Mouse (Mus musculus) heart, embryonic 15.5 days (tissue): ENCODE data around the gene Diras2. TPM values are rescaled to one million over a fixed set of nuclear protein-coding genes. Genes with fewer than 3 reads are reported as not detected.

Experiments
- ATAC-seq: fragments of 200-750 bp; cut with Nextera tagmentation; replicated peaks from 2 replicates; pipeline ENCODE4 v1.8.0; 2017; ENCODE audit warnings: low read depth, moderate TSS enrichment; ENCODE audit not compliant: insufficient number of reproducible peaks, insufficient read depth, low FRiP score
- H3K27ac ChIP-seq: fragments of 300-500 bp; sonication (generic); 2 replicates; pipeline ENCODE4 v1.5.1; 2015; ENCODE audit warnings: mild to moderate bottlenecking, inconsistent platforms
- H3K27me3 ChIP-seq: fragments of 300-500 bp; sonication (generic); 2 replicates; pipeline ENCODE4 v1.6.1; 2015; ENCODE audit warnings: inconsistent platforms
- H3K36me3 ChIP-seq: fragments of 300-500 bp; sonication (generic); 2 replicates; pipeline ENCODE4 v1.6.1; 2015; ENCODE audit warnings: mild to moderate bottlenecking, inconsistent platforms
- H3K4me1 ChIP-seq: fragments of 300-500 bp; sonication (generic); replicated peaks from 2 replicates; pipeline ENCODE4 v1.6.1; 2015; ENCODE audit warnings: inconsistent platforms
- H3K4me2 ChIP-seq: fragments of 300-500 bp; sonication (generic); 2 replicates; pipeline ENCODE4 v1.6.1; 2015; ENCODE audit warnings: inconsistent platforms, mild to moderate bottlenecking, moderate library complexity
- H3K4me3 ChIP-seq: fragments of 300-500 bp; sonication (generic); 2 replicates; pipeline ENCODE4 v1.5.1; 2015; ENCODE audit warnings: mild to moderate bottlenecking, inconsistent platforms
- H3K9ac ChIP-seq: fragments of 300-500 bp; sonication (generic); 2 replicates; pipeline ENCODE4 v1.6.1; 2015; ENCODE audit warnings: mild to moderate bottlenecking, inconsistent platforms
- H3K9me3 ChIP-seq: fragments of 300-500 bp; sonication (generic); replicated peaks from 2 replicates; pipeline ENCODE4 v1.6.1; 2016; ENCODE audit warnings: inconsistent platforms
- WGBS: fragments of 180-500 bp; shearing (Covaris S2); methylation state at CpG from one replicate; pipeline ENCODE4 v1.1.7; 2015; ENCODE audit warnings: mixed read lengths; 5-methylcytosine and 5-hydroxymethylcytosine counted together
- polyA plus RNA-seq: library from polyadenylated mRNA; unstranded; fragments of >200 nt; fragmentation: Nextera tagmentation; extraction: Ambion mirVana; gene quantifications from 2 replicates; pipeline ENCODE4 v1.2.1, GENCODE M21; 2015

The Diras2 gene
- polyA plus RNA-seq = 0.33 and 1.1 TPM in 2 replicates

DNA sequence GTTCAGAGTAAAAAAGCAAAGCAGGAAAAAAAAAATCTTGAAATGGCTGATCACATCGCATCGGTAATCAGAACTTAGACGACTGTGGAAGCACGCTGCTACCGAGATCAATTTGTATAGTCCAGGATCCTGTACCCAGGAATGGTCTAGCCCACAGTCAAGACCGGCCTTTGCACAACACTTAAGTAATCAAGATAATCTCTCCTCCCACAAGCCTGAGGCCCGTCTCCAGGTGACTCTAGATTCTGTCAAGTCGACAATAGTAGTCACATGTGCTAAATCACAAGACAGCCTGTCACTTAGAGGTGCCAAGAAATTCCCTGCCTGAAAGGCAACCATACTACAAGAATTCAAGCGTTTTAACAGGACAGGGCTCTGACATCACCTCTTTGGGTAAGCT, at the start of gene Diras2:
Gene Diras2, minus strand, starts transcription at position 159 of the 400 bp plus-strand sequence.
- Histone ChIP-seq H3K4me3 (peak within 1 kb of the TSS; percentile 58), H3K4me1 (peaks cover 11% of the 10 kb centered on the region), H3K36me3 (no peaks in the 10 kb centered on the region), H3K27me3 (peaks cover 18% of the 10 kb centered on the region), H3K27ac (no peak within 1 kb of the TSS), H3K4me2 (peak within 1 kb of the TSS; percentile 98), H3K9ac (peak within 1 kb of the TSS; percentile 57), H3K9me3 (no peaks in the 10 kb centered on the region)
- ATAC-seq = no peak
- 32% methylated on average over 9 of the region's 9 CpGs for WGBS

DNA sequence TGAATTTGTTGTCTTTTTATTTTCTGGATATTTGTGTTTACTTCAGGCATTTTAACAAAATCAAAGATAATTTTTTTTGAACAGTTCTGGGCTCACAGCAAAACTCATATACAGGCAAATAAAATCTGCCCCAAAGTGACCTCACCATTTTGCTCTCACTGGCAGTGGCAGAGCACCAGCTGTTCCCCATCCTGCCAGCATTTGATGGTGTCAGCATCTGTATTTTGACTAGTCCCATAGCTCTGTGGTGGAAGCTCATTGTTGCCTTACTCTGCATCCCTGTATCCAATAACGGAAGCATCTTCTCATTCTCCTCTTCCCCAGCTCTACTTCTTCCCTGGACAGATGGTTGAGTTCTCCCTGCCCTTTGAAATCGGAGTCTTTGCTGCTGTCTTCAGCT, 47.7 kb upstream of the Diras2 start:
- Histone ChIP-seq H3K4me3 (no peak overlapping the region), H3K27ac (peak overlapping the region; percentile 86; the same call in 1 of the 2 replicates), H3K9ac (no peak overlapping the region), H3K36me3 (no peaks in the 10 kb centered on the region), H3K9me3 (no peaks in the 10 kb centered on the region), H3K4me2 (no peak overlapping the region), H3K4me1 (peaks cover 36% of the 10 kb centered on the region), H3K27me3 (no peaks in the 10 kb centered on the region)
- 71% methylated on average over 2 of the region's 2 CpGs for WGBS
- ATAC-seq = no peak

DNA sequence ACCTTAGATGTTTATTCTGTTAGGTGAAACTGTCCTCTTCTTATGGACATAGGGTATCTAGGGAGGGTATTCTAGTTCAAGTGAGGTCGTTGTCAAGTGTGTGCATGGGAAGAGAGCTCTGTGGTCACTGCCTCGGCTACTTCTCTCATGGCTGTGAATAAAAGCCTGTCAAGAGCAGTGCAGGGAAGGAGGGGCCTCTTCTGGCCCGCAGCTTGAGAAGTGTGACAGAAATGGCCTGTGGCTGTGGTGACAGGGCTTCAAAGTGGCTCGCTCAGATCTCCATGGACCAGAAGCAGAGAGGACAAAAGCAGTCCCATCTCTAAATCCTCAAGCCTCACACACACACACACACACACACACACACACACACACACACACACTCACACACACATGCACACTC, 46.9 kb upstream of the Diras2 start:
- no peak overlapping the region for H3K9ac ChIP-seq
- 13% methylated on average over 4 of the region's 4 CpGs for WGBS
- H3K27me3 ChIP-seq = no peaks in the 10 kb centered on the region
- H3K4me1 ChIP-seq = peaks cover 36% of the 10 kb centered on the region
- H3K4me3 ChIP-seq = no peak overlapping the region
- H3K36me3 ChIP-seq = no peaks in the 10 kb centered on the region
- no peaks in the 10 kb centered on the region for H3K9me3 ChIP-seq
- no peak overlapping the region for H3K4me2 ChIP-seq
- peak; percentile 50; the same call in 1 of the 2 replicates for ATAC-seq
- H3K27ac ChIP-seq = peak overlapping the region; percentile 86

DNA sequence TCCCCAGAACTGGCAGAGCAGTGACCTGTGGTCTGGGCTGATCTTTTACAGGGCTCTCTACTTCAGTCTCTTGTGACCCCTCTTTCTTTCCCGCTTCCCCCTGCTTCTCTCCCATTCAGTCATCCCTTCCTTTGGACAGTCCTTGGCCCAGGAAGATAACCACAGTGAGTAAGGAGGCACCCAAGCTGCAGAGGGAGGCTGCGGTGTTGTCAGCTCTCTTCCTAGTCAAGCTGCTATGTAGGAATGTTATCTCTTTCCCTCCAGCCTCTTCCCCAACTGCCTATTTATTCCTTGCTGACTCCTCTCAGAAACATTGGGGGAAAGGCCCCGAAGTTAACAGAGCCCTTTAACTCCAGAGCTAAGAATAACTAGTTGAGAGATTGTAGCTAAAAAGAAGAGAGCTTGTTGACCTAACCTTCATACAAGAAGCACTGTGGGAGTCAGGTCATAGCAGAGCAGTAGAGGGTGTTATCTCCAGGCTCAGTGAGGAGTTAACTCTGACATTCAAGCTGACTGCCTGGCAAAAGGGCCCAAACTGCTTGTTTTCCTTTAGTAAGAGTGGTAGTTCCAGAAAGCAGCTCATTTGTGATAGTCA, 46.3 kb upstream of the Diras2 start:
- H3K27ac ChIP-seq = peak overlapping the region; percentile 86
- H3K36me3 ChIP-seq = no peaks in the 10 kb centered on the region
- no peak for ATAC-seq
- no peaks in the 10 kb centered on the region for H3K27me3 ChIP-seq
- H3K9me3 ChIP-seq = no peaks in the 10 kb centered on the region
- H3K4me1 ChIP-seq = peaks cover 33% of the 10 kb centered on the region
- H3K4me2 ChIP-seq = peak overlapping the region; percentile 28
- no peak overlapping the region for H3K9ac ChIP-seq
- 10% methylated on average over 3 of the region's 3 CpGs for WGBS
- H3K4me3 ChIP-seq = no peak overlapping the region

DNA sequence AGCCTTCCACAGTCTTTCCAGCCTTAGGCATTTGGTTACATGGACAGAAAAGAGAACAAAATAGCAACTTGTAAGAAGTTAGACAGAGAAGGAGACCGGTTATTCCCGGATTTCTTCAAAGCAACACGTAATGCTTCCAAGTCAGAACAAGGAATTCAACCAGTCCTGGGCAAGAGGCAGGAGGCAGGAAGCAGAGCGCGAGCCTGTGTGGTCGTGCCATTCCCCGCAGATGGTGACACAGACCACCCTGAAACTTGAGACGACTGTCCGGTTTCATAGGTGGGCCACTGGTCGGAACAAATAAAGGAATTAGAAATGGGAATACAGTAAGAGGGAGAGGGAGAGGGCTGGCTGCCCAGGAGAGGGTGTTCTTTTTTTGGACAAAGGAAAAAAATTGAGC, 45.8 kb upstream of the Diras2 start:
- Histone ChIP-seq H3K9me3 (no peaks in the 10 kb centered on the region), H3K27me3 (no peaks in the 10 kb centered on the region), H3K9ac (no peak overlapping the region), H3K36me3 (no peaks in the 10 kb centered on the region), H3K4me3 (no peak overlapping the region), H3K4me2 (peak overlapping the region; percentile 28), H3K4me1 (peaks cover 33% of the 10 kb centered on the region), H3K27ac (peak overlapping the region; percentile 86)
- 21% methylated on average over 10 of the region's 10 CpGs for WGBS
- no peak for ATAC-seq

DNA sequence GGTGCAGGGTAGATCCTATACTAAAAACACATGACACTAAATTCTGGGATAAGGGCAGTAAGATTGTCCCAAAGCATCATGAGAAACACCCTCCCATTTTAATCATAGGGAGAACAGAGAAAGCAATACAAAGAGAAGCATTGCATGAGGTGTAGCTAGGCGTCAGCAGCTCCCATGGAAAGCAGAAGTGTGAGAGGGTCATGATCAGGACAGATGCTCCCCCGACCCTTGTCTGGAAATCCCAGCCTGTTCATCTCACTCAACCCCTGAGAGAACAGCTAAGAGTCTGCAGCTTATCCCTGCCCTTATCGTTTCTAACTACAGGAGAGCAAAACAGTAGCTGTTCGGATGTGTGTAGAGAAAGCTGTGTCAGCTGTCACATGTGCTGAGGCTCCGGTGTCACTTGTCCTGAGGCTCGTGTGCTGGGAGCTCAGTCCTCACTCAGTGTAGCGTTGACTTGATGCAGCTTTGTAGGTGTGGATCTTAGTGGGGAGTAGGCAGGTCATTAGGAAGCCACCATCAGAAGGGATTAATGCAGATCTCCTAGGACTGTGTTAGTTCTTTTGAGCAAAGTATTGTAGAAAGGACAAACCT, 45.0 kb upstream of the Diras2 start:
- H3K4me2 ChIP-seq = no peak overlapping the region
- peak; percentile 59 for ATAC-seq
- 27% methylated on average over 7 of the region's 7 CpGs for WGBS

DNA sequence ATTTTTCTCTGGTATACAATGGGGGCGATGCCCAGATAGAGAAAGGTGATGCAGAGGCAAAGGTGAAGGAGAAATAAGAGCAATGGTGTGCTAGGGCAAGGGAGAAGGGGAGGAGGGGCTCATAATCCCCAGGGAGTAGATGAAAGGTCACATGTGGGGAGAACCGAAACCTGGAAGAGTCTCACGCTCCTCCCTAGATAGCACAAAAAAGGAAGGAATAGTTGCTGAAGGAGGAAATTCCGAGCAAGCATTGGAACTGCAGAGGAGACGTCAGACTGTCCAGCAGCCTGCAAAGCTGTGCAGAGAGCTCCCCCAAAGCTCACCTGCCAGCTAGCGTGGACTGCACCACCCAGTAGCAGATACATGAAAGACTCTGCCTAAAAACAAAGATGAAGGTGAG, 44.4 kb upstream of the Diras2 start:
- no peak overlapping the region for H3K4me2 ChIP-seq
- H3K9ac ChIP-seq = no peak overlapping the region
- 73% methylated on average over 6 of the region's 6 CpGs for WGBS
- H3K27ac ChIP-seq = no peak overlapping the region
- no peak for ATAC-seq
- peaks cover 33% of the 10 kb centered on the region for H3K4me1 ChIP-seq
- H3K4me3 ChIP-seq = no peak overlapping the region
- no peaks in the 10 kb centered on the region for H3K27me3 ChIP-seq
- H3K9me3 ChIP-seq = no peaks in the 10 kb centered on the region
- no peaks in the 10 kb centered on the region for H3K36me3 ChIP-seq

More for the DNA sequence above, 45.0 kb upstream of the Diras2 start:
- H3K36me3 ChIP-seq = no peaks in the 10 kb centered on the region
- H3K9ac ChIP-seq = no peak overlapping the region
- peak overlapping the region; percentile 5; the same call in 1 of the 2 replicates for H3K27ac ChIP-seq
- H3K9me3 ChIP-seq = no peaks in the 10 kb centered on the region
- H3K27me3 ChIP-seq = no peaks in the 10 kb centered on the region
- no peak overlapping the region for H3K4me3 ChIP-seq
- H3K4me1 ChIP-seq = peaks cover 33% of the 10 kb centered on the region

DNA sequence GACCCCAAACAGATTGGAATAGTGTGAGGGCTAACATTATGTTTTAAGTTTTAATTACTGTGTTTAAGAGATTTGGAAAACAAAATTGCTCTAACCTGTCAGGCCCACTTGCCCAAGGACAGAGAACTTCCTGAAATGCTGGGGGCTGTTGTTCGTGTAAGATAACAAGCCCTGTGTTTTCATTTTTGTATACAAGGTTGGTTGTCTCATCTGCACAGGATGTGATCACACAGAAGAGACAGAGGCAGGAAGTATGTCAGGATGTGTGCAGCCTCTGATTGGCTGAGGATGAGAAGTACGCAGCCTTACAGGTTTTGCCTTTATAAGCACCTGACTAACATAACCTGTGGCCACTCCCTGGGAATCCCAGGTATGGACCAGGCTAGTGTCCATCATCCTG, 43.2 kb upstream of the Diras2 start:
- H3K9ac ChIP-seq = no peak overlapping the region
- H3K4me2 ChIP-seq = no peak overlapping the region
- H3K4me3 ChIP-seq = no peak overlapping the region
- WGBS = 80% methylated on average over 2 of the region's 2 CpGs
- no peaks in the 10 kb centered on the region for H3K36me3 ChIP-seq
- no peaks in the 10 kb centered on the region for H3K9me3 ChIP-seq
- ATAC-seq = no peak
- H3K27ac ChIP-seq = no peak overlapping the region
- H3K27me3 ChIP-seq = no peaks in the 10 kb centered on the region
- H3K4me1 ChIP-seq = peaks cover 33% of the 10 kb centered on the region

DNA sequence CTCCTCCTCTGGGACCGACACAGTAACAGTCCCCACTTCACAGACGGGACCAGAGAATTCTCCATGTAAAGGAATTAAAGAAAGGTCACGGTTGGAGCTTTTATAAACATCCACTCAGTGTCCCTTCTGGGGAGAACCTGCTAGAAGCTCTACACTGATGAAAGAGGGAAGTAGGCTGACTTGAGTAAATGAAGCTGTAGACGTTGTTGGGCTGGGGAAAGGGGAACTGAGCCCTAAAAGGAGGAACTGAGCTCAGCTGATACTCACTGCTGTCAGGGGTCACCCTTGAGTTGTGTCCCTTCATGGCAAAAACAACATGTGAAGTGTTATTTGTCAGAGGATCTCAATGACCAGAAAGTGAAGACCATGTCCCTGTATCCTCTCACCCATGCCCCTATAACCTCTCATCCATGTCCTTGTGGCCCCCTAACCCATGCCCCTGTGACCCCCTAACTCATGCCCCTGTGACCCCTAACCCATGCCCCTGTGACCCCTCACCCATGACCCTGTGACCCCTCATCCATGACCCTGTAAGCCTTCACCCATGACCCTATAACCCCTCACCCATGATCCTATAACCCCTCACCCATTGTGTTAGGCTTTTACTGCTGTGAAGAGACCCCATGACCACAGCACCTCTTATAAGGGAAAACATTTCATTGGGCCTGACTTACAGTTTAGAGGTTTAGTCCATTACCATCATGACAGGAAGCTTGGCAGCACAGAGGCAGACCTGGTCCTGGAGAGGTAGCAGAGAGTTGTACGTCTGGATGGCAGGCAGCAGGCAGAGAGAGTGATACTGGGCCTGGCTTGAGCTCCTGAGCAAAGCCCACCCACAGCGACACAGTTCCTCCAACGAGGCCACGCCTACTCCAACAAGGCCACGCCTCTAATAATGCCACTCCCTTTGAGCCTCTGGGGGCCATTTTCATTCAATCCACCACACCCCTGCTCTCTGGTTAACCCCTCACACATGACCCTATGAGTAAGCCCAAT, 41.7 kb upstream of the Diras2 start:
- H3K27me3 ChIP-seq = no peaks in the 10 kb centered on the region
- no peak overlapping the region for H3K9ac ChIP-seq
- no peak overlapping the region for H3K27ac ChIP-seq
- no peaks in the 10 kb centered on the region for H3K9me3 ChIP-seq
- no peak overlapping the region for H3K4me3 ChIP-seq
- peaks cover 22% of the 10 kb centered on the region for H3K4me1 ChIP-seq
- ATAC-seq = no peak
- WGBS = 74% methylated on average over 9 of the region's 9 CpGs
- H3K4me2 ChIP-seq = no peak overlapping the region
- no peaks in the 10 kb centered on the region for H3K36me3 ChIP-seq

DNA sequence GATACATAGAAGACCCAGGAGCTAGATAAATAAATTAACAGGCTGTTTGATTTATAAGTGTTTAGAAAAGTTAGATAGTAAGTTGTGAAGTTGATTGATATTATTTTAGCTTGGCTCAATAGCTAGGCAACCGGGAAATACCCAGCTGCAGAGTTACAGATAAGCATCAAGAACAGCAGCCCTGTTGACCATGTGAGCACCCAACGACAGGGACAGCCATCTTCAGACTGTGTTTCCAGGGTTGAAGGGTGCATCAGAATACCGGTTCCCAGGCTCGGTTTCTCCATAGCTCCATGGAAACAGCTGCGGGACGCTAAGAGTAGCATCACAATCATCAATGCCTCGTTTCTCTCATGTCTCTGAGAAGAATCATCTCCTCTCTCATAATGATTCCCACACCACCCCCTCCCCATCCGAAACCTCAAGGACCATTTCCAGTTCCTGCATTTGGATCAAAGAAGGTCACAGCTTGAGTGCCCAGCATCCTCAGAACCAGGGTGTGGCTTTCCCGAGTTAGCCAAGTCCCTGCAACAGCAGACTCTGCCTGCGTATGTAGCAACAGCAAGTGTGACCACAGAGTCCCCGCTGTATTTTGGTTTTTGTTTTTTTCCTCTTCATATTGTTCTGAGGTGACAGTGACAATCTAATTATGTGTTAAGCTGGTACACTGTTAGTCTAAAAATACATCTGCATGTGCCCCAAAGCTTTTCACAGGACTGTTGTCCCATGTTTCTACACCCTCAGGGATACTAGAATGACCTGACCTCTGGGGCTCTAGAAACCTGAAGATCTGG, 40.7 kb upstream of the Diras2 start:
- H3K9ac ChIP-seq = no peak overlapping the region
- WGBS = 64% methylated on average over 11 of the region's 11 CpGs
- no peaks in the 10 kb centered on the region for H3K36me3 ChIP-seq
- no peak for ATAC-seq
- H3K4me3 ChIP-seq = no peak overlapping the region
- no peaks in the 10 kb centered on the region for H3K27me3 ChIP-seq
- H3K4me1 ChIP-seq = peaks cover 13% of the 10 kb centered on the region
- H3K27ac ChIP-seq = no peak overlapping the region
- H3K9me3 ChIP-seq = no peaks in the 10 kb centered on the region
- no peak overlapping the region for H3K4me2 ChIP-seq

DNA sequence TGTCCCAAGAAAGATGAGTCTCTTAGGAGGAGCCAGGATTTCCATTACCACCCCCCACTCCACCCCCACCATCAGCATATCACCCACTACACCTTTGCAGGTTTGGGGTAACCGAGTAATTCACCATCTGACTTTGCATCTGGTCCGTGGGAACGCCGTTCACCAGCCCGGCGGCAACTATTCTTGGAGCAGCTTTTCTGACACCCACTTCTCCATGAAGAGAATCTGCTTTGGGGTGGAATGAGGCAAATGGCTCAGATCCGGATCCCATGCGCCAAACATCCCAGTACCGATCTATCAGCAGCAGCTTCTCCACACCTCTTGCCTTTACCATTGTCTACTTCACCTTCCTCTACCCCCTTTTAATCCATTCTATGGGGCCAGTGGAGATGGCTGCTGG, 39.2 kb upstream of the Diras2 start:
- Histone ChIP-seq H3K9me3 (no peaks in the 10 kb centered on the region), H3K4me3 (no peak overlapping the region), H3K27ac (no peak overlapping the region), H3K36me3 (no peaks in the 10 kb centered on the region), H3K9ac (no peak overlapping the region), H3K4me2 (no peak overlapping the region), H3K4me1 (no peaks in the 10 kb centered on the region), H3K27me3 (no peaks in the 10 kb centered on the region)
- 85% methylated on average over 9 of the region's 9 CpGs for WGBS
- no peak for ATAC-seq
